Mouse (Mus musculus): Measurements from ENCODE around the gene 1700016D06Rik.

DNA sequence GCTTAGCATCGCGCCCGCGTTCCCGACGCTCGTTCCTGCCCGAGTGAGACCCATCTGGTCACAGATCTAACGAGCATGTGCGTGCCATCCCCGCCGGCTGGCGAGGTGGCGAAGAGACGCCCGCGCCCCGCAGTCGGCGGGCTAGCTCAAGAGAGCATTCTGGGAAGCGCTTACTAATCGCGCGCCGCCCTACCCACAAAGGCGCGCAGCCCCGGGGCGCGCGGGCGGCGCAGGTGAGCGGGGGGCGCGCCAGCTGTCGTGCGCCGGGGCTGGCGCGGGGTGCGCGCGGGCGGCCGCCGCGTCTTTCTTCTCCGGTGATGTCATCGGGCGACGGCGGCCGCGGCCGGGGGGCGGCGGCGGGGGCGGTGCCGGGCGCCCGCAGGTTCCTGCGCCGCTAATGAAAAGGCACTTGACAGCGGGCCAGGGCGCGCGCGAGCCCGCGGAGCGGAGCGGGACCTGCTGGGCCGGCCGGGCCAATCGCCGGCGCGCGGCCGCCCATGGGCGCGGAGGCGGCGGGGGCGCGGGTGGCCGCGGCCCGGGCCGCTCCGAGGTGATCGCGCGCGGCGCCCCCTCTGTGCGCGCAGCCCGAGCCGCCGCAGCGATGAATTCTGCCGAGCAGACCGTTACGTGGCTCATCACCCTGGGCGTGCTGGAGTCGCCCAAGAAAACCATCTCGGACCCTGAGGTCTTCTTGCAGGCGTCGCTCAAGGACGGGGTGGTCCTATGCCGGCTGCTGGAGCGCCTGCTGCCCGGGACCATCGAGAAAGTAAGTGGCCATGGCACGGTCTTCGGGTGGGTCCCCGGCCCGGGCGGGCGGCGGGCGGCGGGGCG is 27.0 kb upstream of the 1700016D06Rik start, which contains the start of gene Arhgef7:
- TF ChIP-seq POLR2A (IDR thresholded peaks at IDR 0.05; ENCODE audit: control insufficient read depth, extremely low read depth, insufficient read depth, low read length, poor library complexity) (no peak), CTCF (IDR thresholded peaks at IDR 0.05; ENCODE audit: borderline replicate concordance, control insufficient read depth, extremely low read depth, insufficient read depth, low read length, poor library complexity) (no peak)

Data from thymus, adult 2 months (tissue).